Mouse (Mus musculus): ENCODE measurements around the gene Fut8.
"Not testable (repeated sequence)": the region's sequence is repeated elsewhere in the genome, so short reads cannot be mapped to it uniquely, and the experiment has no call there.

Fut8 gene

GRCm38 (mm10) chr12:77507770-77508169, 269.8 kb downstream of the Fut8 start:
- DNase-seq, result no peak

- DNase-seq, result peak; percentile 33
Observed at GRCm38 (mm10) chr12:77510758-77511157, 272.8 kb downstream of the Fut8 start.

GRCm38 (mm10) chr12:77511206-77511605, 273.3 kb downstream of the Fut8 start:
- DNase-seq, result peak; percentile 70

GRCm38 (mm10) chr12:77511631-77512030, 273.7 kb downstream of the Fut8 start:
- DNase-seq, result no peak

GRCm38 (mm10) chr12:77516805-77517204, 278.9 kb downstream of the Fut8 start:
- no peak for DNase-seq

GRCm38 (mm10) chr12:77517691-77518090, 279.8 kb downstream of the Fut8 start:
- no peak for DNase-seq

- no peak for DNase-seq
Observed at GRCm38 (mm10) chr12:77519534-77520102, 281.7 kb downstream of the Fut8 start.

- DNase-seq, result not testable (repeated sequence)
Observed at GRCm38 (mm10) chr12:77524014-77524413, 286.1 kb downstream of the Fut8 start.

All from cerebellum, adult 8-10 months (tissue).